In the genomic region with DNA sequence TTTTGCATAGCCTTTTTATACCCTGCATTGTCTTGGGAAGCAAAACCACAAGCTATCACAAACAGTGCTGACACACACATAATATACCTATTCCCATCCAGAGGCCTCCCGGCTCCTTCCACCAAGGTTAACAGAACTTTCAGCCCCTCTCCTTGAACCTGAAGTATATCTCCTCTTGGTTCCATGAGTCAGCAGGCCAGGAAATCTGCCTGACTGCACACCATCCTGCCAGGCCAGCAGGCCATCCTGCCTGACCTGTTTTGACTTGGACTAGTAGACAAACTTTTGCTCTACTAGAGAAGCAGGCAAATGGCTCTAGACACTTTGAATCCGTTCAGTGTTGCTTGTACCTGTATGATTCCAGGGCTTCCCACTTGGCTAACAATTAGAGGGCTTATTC, we compare ENCODE assay signal across 19 mouse cellular contexts.
DNase-seq lines count a peak whose midpoint lies in the region; ATAC-seq and TF ChIP-seq lines count a peak whose summit lies in the region.
"Had no signal": no experiment of that assay in that cellular context is flagged by ENCODE, and none has a peak within 500 bp of the region (broad histone marks: within the 10 kb centered on the region; RNA-seq: fewer than 3 reads in every experiment).

No protein-coding gene starts in this region.

- H3K9ac ChIP-seq in intestine, embryonic 15.5 days = no peak overlapping the region
- no peak overlapping the region for H3K9ac ChIP-seq in intestine, postnatal 0 days (ENCODE audit: low read depth, low read length)
- no peak overlapping the region for H3K9ac ChIP-seq in kidney, embryonic 16.5 days (replicated peaks; ENCODE audit: low read length)
- no peak overlapping the region for H3K9ac ChIP-seq in intestine, embryonic 16.5 days (ENCODE audit: low read depth, low read length)
- H3K9ac ChIP-seq: forebrain, embryonic 13.5 days; forebrain, postnatal 0 days; hindbrain, embryonic 12.5 days had no signal

- no peak overlapping the region for H3K27ac ChIP-seq in intestine, embryonic 15.5 days
- no peak overlapping the region for H3K27ac ChIP-seq in intestine, postnatal 0 days (ENCODE audit: low read depth, low read length)
- no peak overlapping the region for H3K27ac ChIP-seq in kidney, embryonic 16.5 days (ENCODE audit: low read length)
- no peak overlapping the region for H3K27ac ChIP-seq in intestine, embryonic 16.5 days (ENCODE audit: low read length)
- H3K27ac ChIP-seq: embryonic facial prominence, embryonic 10.5 days; forebrain, embryonic 13.5 days; heart, embryonic 10.5 days; hindbrain, embryonic 12.5 days had no signal

- no peak overlapping the region for H3K4me2 ChIP-seq in intestine, embryonic 15.5 days (replicated peaks)
- no peak overlapping the region for H3K4me2 ChIP-seq in intestine, postnatal 0 days (replicated peaks; ENCODE audit: low read depth)
- H3K4me2 ChIP-seq in kidney, embryonic 16.5 days (replicated peaks; ENCODE audit: low read depth, low read length) = no peak overlapping the region
- no peak overlapping the region for H3K4me2 ChIP-seq in intestine, embryonic 16.5 days (ENCODE audit: low read depth, low read length)
- H3K4me2 ChIP-seq: forebrain, embryonic 13.5 days; hindbrain, embryonic 12.5 days had no signal

- H3K9me3 ChIP-seq in intestine, embryonic 15.5 days = no peaks in the 10 kb centered on the region
- H3K9me3 ChIP-seq in intestine, postnatal 0 days (ENCODE audit: control insufficient read depth) = no peaks in the 10 kb centered on the region
- no peaks in the 10 kb centered on the region for H3K9me3 ChIP-seq in kidney, embryonic 16.5 days (ENCODE audit: low read length)
- no peaks in the 10 kb centered on the region for H3K9me3 ChIP-seq in intestine, embryonic 16.5 days (ENCODE audit: control insufficient read depth, low read length)
- H3K9me3 ChIP-seq: embryonic facial prominence, embryonic 10.5 days; forebrain, embryonic 13.5 days; heart, embryonic 10.5 days; hindbrain, embryonic 12.5 days had no signal

- 77% methylated on average over 2 of the region's 2 CpGs for WGBS in intestine, embryonic 15.5 days
- WGBS in intestine, postnatal 0 days = 77% methylated on average over 2 of the region's 2 CpGs
- WGBS in kidney, embryonic 16.5 days = 68% methylated on average over 2 of the region's 2 CpGs
- 79% methylated on average over 2 of the region's 2 CpGs for WGBS in intestine, embryonic 16.5 days

- no peak for TF ChIP-seq CTCF in intestine, postnatal 0 days (IDR thresholded peaks at IDR 0.05; ENCODE audit: low read depth)

- H3K27me3 ChIP-seq in intestine, embryonic 15.5 days (replicated peaks) = no peaks in the 10 kb centered on the region
- no peaks in the 10 kb centered on the region for H3K27me3 ChIP-seq in intestine, postnatal 0 days (replicated peaks; ENCODE audit: control insufficient read depth, insufficient read depth, low read length)
- H3K27me3 ChIP-seq in kidney, embryonic 16.5 days (ENCODE audit: insufficient read depth, low read length) = no peaks in the 10 kb centered on the region
- H3K27me3 ChIP-seq in intestine, embryonic 16.5 days (replicated peaks; ENCODE audit: control insufficient read depth, insufficient read depth, low read length) = no peaks in the 10 kb centered on the region
- H3K27me3 ChIP-seq: forebrain, embryonic 13.5 days; hindbrain, embryonic 12.5 days had no signal

- DNase-seq in kidney, adult 9 months = peak; percentile 66
- DNase-seq in kidney, postnatal 14 days = peak; percentile 31
- no peak for DNase-seq in cerebellum, adult 11-12 months
- no peak for DNase-seq in gastrocnemius, postnatal 10 days
- DNase-seq: adrenal gland, postnatal 14 days; cerebellum, adult 2 months; cerebellum, postnatal 10 days; forebrain, postnatal 0 days; gastrocnemius, postnatal 25 days; heart, postnatal 10 days; heart, postnatal 4 days had no signal

- ATAC-seq in intestine, embryonic 15.5 days = 0 out of 2 replicates have a peak, but pooled peaks have one; percentile 23
- ATAC-seq in intestine, postnatal 0 days = no peak
- ATAC-seq in kidney, embryonic 16.5 days (ENCODE audit: low FRiP score, low TSS enrichment) = no peak
- peak; percentile 29; the same call in 1 of the 2 replicates for ATAC-seq in intestine, embryonic 16.5 days
- ATAC-seq: forebrain, embryonic 13.5 days; forebrain, postnatal 0 days had no signal

- no peak overlapping the region for H3K4me3 ChIP-seq in intestine, embryonic 15.5 days (replicated peaks)
- no peak overlapping the region for H3K4me3 ChIP-seq in intestine, postnatal 0 days (ENCODE audit: low read depth, low read length)
- no peak overlapping the region for H3K4me3 ChIP-seq in kidney, embryonic 16.5 days (ENCODE audit: low read length)
- H3K4me3 ChIP-seq in intestine, embryonic 16.5 days (ENCODE audit: low read length) = no peak overlapping the region
- H3K4me3 ChIP-seq: embryonic facial prominence, embryonic 10.5 days; forebrain, embryonic 13.5 days; heart, embryonic 10.5 days; hindbrain, embryonic 12.5 days had no signal

- H3K4me1 ChIP-seq in intestine, embryonic 15.5 days (replicated peaks) = no peaks in the 10 kb centered on the region
- no peaks in the 10 kb centered on the region; the same call in 1 of the 2 replicates for H3K4me1 ChIP-seq in intestine, postnatal 0 days (replicated peaks; ENCODE audit: control insufficient read depth, insufficient read depth, low read length)
- 0 out of 2 replicates have a peak, but pooled peaks cover 5% of the 10 kb centered on the region for H3K4me1 ChIP-seq in kidney, embryonic 16.5 days (ENCODE audit: insufficient read depth, low read length)
- H3K4me1 ChIP-seq in intestine, embryonic 16.5 days (ENCODE audit: control insufficient read depth, insufficient read depth, low read length) = no peaks in the 10 kb centered on the region
- H3K4me1 ChIP-seq: embryonic facial prominence, embryonic 10.5 days; forebrain, embryonic 13.5 days; heart, embryonic 10.5 days; hindbrain, embryonic 12.5 days had no signal

- no peaks in the 10 kb centered on the region for H3K36me3 ChIP-seq in intestine, embryonic 15.5 days
- no peaks in the 10 kb centered on the region for H3K36me3 ChIP-seq in intestine, postnatal 0 days (ENCODE audit: control insufficient read depth, insufficient read depth)
- no peaks in the 10 kb centered on the region for H3K36me3 ChIP-seq in kidney, embryonic 16.5 days (ENCODE audit: insufficient read depth, low read length)
- H3K36me3 ChIP-seq in intestine, embryonic 16.5 days (ENCODE audit: control insufficient read depth, insufficient read depth, low read length) = no peaks in the 10 kb centered on the region
- H3K36me3 ChIP-seq: embryonic facial prominence, embryonic 10.5 days; heart, embryonic 10.5 days; hindbrain, embryonic 12.5 days had no signal

Comparison
In these comparisons a context has a peak if more than half of its experiments do, and no peak if none do; other contexts are left out.
1. ATAC-seq: peak in intestine, embryonic 15.5 days (single experiment) and intestine, embryonic 16.5 days (single experiment); none in intestine, postnatal 0 days (single experiment) and kidney, embryonic 16.5 days (single experiment).
2. DNase-seq: peak in kidney, adult 9 months (single experiment) and kidney, postnatal 14 days (single experiment); none in cerebellum, adult 11-12 months (single experiment) and gastrocnemius, postnatal 10 days (single experiment).